Mouse (Mus musculus) midbrain, postnatal 0 days (tissue): ENCODE measurements around the gene Olfr1451. TPM values are rescaled to one million over a fixed set of nuclear protein-coding genes. Genes with fewer than 3 reads are reported as not detected.
"Not testable (repeated sequence)": the region's sequence is repeated elsewhere in the genome, so short reads cannot be mapped to it uniquely, and the experiment has no call there.

ENCODE experiments used
- ATAC-seq: fragments of 200-750 bp; cut with Nextera tagmentation; 2 replicates; pipeline ENCODE4 v1.8.0; 2017; ENCODE audit warnings: moderate number of reproducible peaks, mild to moderate bottlenecking, moderate TSS enrichment, moderate library complexity; ENCODE audit not compliant: low FRiP score
- DNase-seq: peaks from one replicate; pipeline ENCODE4 v3.0.0-alpha.2; 2015; ENCODE audit warnings: low spot score
- H3K27ac ChIP-seq: fragments of 300-500 bp; sonication (generic); 2 replicates; pipeline ENCODE4 v1.5.1; 2014; ENCODE audit warnings: low read depth, mild to moderate bottlenecking, low read length, mixed read lengths
- H3K27me3 ChIP-seq: fragments of 300-500 bp; sonication (generic); 2 replicates; pipeline ENCODE4 v1.6.1; 2014; ENCODE audit warnings: low read length, control low read depth, mixed read lengths; ENCODE audit not compliant: insufficient read depth
- H3K36me3 ChIP-seq: fragments of 300-500 bp; sonication (generic); 2 replicates; pipeline ENCODE4 v1.6.1; 2014; ENCODE audit warnings: low read length, control low read depth, mixed read lengths; ENCODE audit not compliant: insufficient read depth
- H3K4me1 ChIP-seq: fragments of 300-500 bp; sonication (generic); 2 replicates; pipeline ENCODE4 v1.6.1; 2014; ENCODE audit warnings: mild to moderate bottlenecking, control low read depth, antibody characterized with exemption, low read length, mixed read lengths; ENCODE audit not compliant: insufficient read depth
- H3K4me2 ChIP-seq: fragments of 300-500 bp; sonication (generic); 2 replicates; pipeline ENCODE4 v1.6.1; 2014; ENCODE audit warnings: low read depth, mild to moderate bottlenecking, low read length, mixed read lengths; ENCODE audit not compliant: poor library complexity, severe bottlenecking
- H3K4me3 ChIP-seq: fragments of 300-500 bp; sonication (generic); 2 replicates; pipeline ENCODE4 v1.5.1; 2014; ENCODE audit warnings: low read depth, mild to moderate bottlenecking, low read length, moderate library complexity
- H3K9ac ChIP-seq: fragments of 300-500 bp; sonication (generic); replicated peaks from 2 replicates; pipeline ENCODE4 v1.6.1; 2014; ENCODE audit warnings: mild to moderate bottlenecking, low read length, moderate library complexity, mixed read lengths; ENCODE audit not compliant: poor library complexity, severe bottlenecking
- H3K9me3 ChIP-seq: fragments of 300-500 bp; sonication (generic); 2 replicates; pipeline ENCODE4 v1.6.1; 2016; ENCODE audit warnings: low read length, control low read depth
- CTCF ChIP-seq: IDR thresholded peaks from 2 replicates; pipeline ENCODE4 v1.5.1; 2016; ENCODE audit warnings: antibody characterized with exemption, mild to moderate bottlenecking
- WGBS: fragments of 180-500 bp; shearing (Covaris S2); extraction: QIAGEN DNeasy Blood & Tissue Kit; methylation state at CpG from one replicate; pipeline ENCODE4 v1.1.7; 2014; 5-methylcytosine and 5-hydroxymethylcytosine counted together
- polyA plus RNA-seq: library from polyadenylated mRNA; unstranded; fragments of >200 nt; fragmentation: Nextera tagmentation; extraction: Ambion mirVana; gene quantifications from 2 replicates; pipeline ENCODE4 v1.2.1, GENCODE M21; 2015
- total RNA-seq: library from RNA; depleted of rRNA; stranded (reverse); fragments of >200 nt; gene quantifications from 2 replicates; pipeline ENCODE4 v1.2.3, GENCODE M21; 2014; rRNA removed

Gene Olfr1451
- total RNA-seq = not detected in 2 replicates
- not detected in 2 replicates for polyA plus RNA-seq

GRCm38 (mm10) chr19:12994714-12995113 lies at the start of gene Olfr1451:
Gene Olfr1451, plus strand, starts transcription at chr19:12995014.
- no peak within 1 kb of the TSS for H3K27ac ChIP-seq
- no peaks in the 10 kb centered on the region for H3K9me3 ChIP-seq
- no peaks in the 10 kb centered on the region for H3K36me3 ChIP-seq
- no peak within 1 kb of the TSS for H3K4me3 ChIP-seq
- H3K4me2 ChIP-seq = no peak within 1 kb of the TSS
- DNase-seq (no peak), ATAC-seq (no peak)
- WGBS = 67% methylated on average over 2 of the region's 2 CpGs
- no peaks in the 10 kb centered on the region for H3K4me1 ChIP-seq
- H3K27me3 ChIP-seq = no peaks in the 10 kb centered on the region
- no peak for TF ChIP-seq CTCF
- no peak within 1 kb of the TSS for H3K9ac ChIP-seq

DNA sequence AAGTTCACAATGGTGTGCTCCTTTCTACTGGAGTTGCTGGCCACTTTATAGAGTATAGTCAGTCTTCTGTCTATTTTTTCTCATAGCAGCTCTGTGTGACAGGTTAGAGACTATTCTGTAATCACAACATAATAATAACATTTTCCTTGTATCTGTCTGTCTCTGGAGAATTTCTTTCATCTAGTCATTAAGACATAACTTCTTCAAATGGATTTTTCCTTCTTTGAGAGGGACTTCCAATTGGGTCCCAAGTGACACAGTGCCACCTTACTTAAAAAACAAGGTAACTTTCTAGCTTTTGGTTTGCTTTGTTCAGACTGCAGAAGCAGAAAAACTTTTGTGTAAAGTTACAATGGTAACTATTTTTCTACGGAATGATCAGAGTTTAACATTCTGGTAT lies 44.9 kb upstream of the Olfr1451 start, which contains the start of gene Olfr1450:
Gene Olfr1450, plus strand, starts transcription at position 301 of the 400 bp plus-strand sequence.
- Histone ChIP-seq H3K4me1 (no peaks in the 10 kb centered on the region), H3K27ac (no peak within 1 kb of the TSS), H3K4me3 (no peak within 1 kb of the TSS), H3K4me2 (no peak within 1 kb of the TSS), H3K9ac (no peak within 1 kb of the TSS), H3K36me3 (no peaks in the 10 kb centered on the region), H3K9me3 (peaks cover 4% of the 10 kb centered on the region; the same call in 1 of the 2 replicates), H3K27me3 (no peaks in the 10 kb centered on the region)
- TF ChIP-seq CTCF = no peak
- ATAC-seq (no peak), DNase-seq (no peak)
- 87% methylated on average over 1 of the region's 1 CpGs for WGBS

DNA sequence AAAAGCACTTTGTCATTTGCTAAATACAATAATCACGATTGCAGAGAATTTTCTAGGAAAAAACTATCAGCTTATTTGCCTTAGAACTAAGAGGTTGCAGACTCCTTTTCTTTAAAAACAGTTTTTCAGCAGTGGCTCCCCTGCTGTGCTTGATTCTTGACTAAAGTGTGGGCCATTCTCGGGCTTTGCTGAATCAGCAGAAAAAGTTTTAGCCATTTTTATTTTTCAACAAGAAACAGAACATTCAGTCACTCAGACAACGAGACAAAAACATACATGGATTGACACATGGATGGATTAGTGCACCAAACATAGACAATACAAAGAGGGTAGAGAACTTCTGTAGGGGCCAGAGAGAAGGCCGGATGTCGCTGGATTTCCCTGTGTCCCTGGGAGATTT lies 24.7 kb upstream of the Olfr1451 start:
- not testable (repeated sequence) for H3K36me3 ChIP-seq, H3K27ac ChIP-seq, H3K27me3 ChIP-seq, H3K4me3 ChIP-seq, ATAC-seq, DNase-seq, H3K9ac ChIP-seq, H3K4me2 ChIP-seq, H3K9me3 ChIP-seq, H3K4me1 ChIP-seq
- WGBS = 85% methylated on average over 5 of the region's 5 CpGs

GRCm38 (mm10) chr19:12992316-12992715 lies 2.5 kb upstream of the Olfr1451 start:
- H3K4me3 ChIP-seq, H3K27me3 ChIP-seq, H3K4me2 ChIP-seq, H3K36me3 ChIP-seq, DNase-seq, H3K27ac ChIP-seq, H3K9me3 ChIP-seq, ATAC-seq, H3K9ac ChIP-seq, H3K4me1 ChIP-seq: not testable (repeated sequence)
- WGBS = 91% methylated on average over 4 of the region's 4 CpGs

- Histone ChIP-seq H3K27ac (no peak within 1 kb of the TSS), H3K9ac (no peak within 1 kb of the TSS), H3K4me1 (no peaks in the 10 kb centered on the region), H3K9me3 (peaks cover 4% of the 10 kb centered on the region; the same call in 1 of the 2 replicates), H3K4me3 (no peak within 1 kb of the TSS), H3K36me3 (no peaks in the 10 kb centered on the region), H3K4me2 (no peak within 1 kb of the TSS), H3K27me3 (no peaks in the 10 kb centered on the region)
- no peak for TF ChIP-seq CTCF
- DNase-seq (no peak), ATAC-seq (no peak)
- 37% methylated on average over 1 of the region's 1 CpGs for WGBS
These were observed 33.4 kb downstream of the Olfr1451 start, which contains the start of gene Olfr1453 for GRCm38 (mm10) chr19:13028227-13028626. Gene Olfr1453, minus strand, starts transcription at chr19:13028327.

Other genes starting within 250 kb of the Olfr1451 start
- 1.2 and 1.5 TPM in 2 replicates for gene Cntf, start 229.4 kb upstream of the Olfr1451 start, total RNA-seq
- 0.72 and 1.0 TPM in 2 replicates for gene Cntf, start 229.4 kb upstream of the Olfr1451 start, polyA plus RNA-seq
- 52.5 and 56.5 TPM in 2 replicates for gene Zfp91, start 198.9 kb upstream of the Olfr1451 start, total RNA-seq
- 10.4 and 12.8 TPM in 2 replicates for gene Zfp91, start 198.9 kb upstream of the Olfr1451 start, polyA plus RNA-seq
- 1.0 and 1.9 TPM in 2 replicates for gene Lpxn, start 198.8 kb upstream of the Olfr1451 start, total RNA-seq
- gene Lpxn, start 198.8 kb upstream of the Olfr1451 start, polyA plus RNA-seq = 0.77 and 0.96 TPM in 2 replicates
- not detected in 2 replicates for gene Gm5244, start 148.3 kb upstream of the Olfr1451 start, total RNA-seq
- gene Gm5244, start 148.3 kb upstream of the Olfr1451 start, polyA plus RNA-seq = not detected in 2 replicates
- gene Olfr1444, start 137.7 kb upstream of the Olfr1451 start, total RNA-seq = not detected in 2 replicates
- gene Olfr1444, start 137.7 kb upstream of the Olfr1451 start, polyA plus RNA-seq = not detected in 2 replicates
- gene Olfr1445, start 111.2 kb upstream of the Olfr1451 start, total RNA-seq = not detected in 2 replicates
- gene Olfr1445, start 111.2 kb upstream of the Olfr1451 start, polyA plus RNA-seq = not detected in 2 replicates
- not detected in 2 replicates for gene Olfr1446, start 101.5 kb upstream of the Olfr1451 start, total RNA-seq
- gene Olfr1446, start 101.5 kb upstream of the Olfr1451 start, polyA plus RNA-seq = not detected in 2 replicates
- not detected in 2 replicates for gene Olfr1447, start 91.3 kb upstream of the Olfr1451 start, total RNA-seq
- gene Olfr1447, start 91.3 kb upstream of the Olfr1451 start, polyA plus RNA-seq = not detected in 2 replicates
- not detected in 2 replicates for gene Olfr1448, start 70.6 kb upstream of the Olfr1451 start, total RNA-seq
- not detected in 2 replicates for gene Olfr1448, start 70.6 kb upstream of the Olfr1451 start, polyA plus RNA-seq
- gene Olfr1449, start 64.2 kb upstream of the Olfr1451 start, total RNA-seq = not detected in 2 replicates
- not detected in 2 replicates for gene Olfr1449, start 64.2 kb upstream of the Olfr1451 start, polyA plus RNA-seq
- gene Olfr1450, start 44.8 kb upstream of the Olfr1451 start, total RNA-seq = not detected in 2 replicates
- not detected in 2 replicates for gene Olfr1450, start 44.8 kb upstream of the Olfr1451 start, polyA plus RNA-seq
- gene Olfr1453, start 33.3 kb downstream of the Olfr1451 start, total RNA-seq = not detected in 2 replicates
- not detected in 2 replicates for gene Olfr1453, start 33.3 kb downstream of the Olfr1451 start, polyA plus RNA-seq
- not detected in 2 replicates for gene Olfr1454, start 65.6 kb downstream of the Olfr1451 start, total RNA-seq
- gene Olfr1454, start 65.6 kb downstream of the Olfr1451 start, polyA plus RNA-seq = not detected in 2 replicates
- not detected in 2 replicates for gene Olfr1457, start 102.9 kb downstream of the Olfr1451 start, total RNA-seq
- gene Olfr1457, start 102.9 kb downstream of the Olfr1451 start, polyA plus RNA-seq = not detected in 2 replicates
- gene Olfr1458, start 111.8 kb downstream of the Olfr1451 start, total RNA-seq = not detected in 2 replicates
- not detected in 2 replicates for gene Olfr1458, start 111.8 kb downstream of the Olfr1451 start, polyA plus RNA-seq
- gene Olfr1459, start 154.5 kb downstream of the Olfr1451 start, total RNA-seq = under 0.01 TPM in 1 of 2 replicates, not detected in the other
- not detected in 2 replicates for gene Olfr1459, start 154.5 kb downstream of the Olfr1451 start, polyA plus RNA-seq
- gene Olfr1461, start 168.0 kb downstream of the Olfr1451 start, total RNA-seq = not detected in 2 replicates
- not detected in 2 replicates for gene Olfr1461, start 168.0 kb downstream of the Olfr1451 start, polyA plus RNA-seq
- gene Olfr1462, start 190.7 kb downstream of the Olfr1451 start, total RNA-seq = not detected in 2 replicates
- not detected in 2 replicates for gene Olfr1462, start 190.7 kb downstream of the Olfr1451 start, polyA plus RNA-seq
- not detected in 2 replicates for gene Olfr1463, start 236.3 kb downstream of the Olfr1451 start, total RNA-seq
- gene Olfr1463, start 236.3 kb downstream of the Olfr1451 start, polyA plus RNA-seq = not detected in 2 replicates